ENCODE assay signal across 18 mouse cellular contexts in the genomic region with DNA sequence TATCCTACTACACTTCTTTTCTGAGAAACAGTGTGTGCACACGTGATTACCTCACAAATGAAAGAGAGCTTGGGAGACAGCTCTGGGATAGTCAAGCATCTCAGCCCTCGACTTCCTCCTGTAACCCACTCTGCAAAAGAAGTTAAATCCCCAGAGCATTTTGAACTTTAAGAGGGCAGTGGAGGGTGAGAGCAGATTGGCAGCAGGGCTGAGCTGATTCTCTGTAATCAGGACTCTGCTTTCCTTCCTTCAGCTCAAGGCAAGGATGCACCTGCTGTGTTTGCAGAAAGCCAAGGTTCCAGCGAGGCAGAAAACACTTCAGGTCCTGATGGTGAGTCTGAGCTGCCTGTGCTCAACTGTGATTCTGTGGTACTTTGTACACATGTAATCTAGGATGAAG.
DNase-seq lines count a peak whose midpoint lies in the region; ATAC-seq lines count a peak whose summit lies in the region.
"Had no signal": no experiment of that assay in that cellular context is flagged by ENCODE, and none has a peak within 500 bp of the region (broad histone marks: within the 10 kb centered on the region; RNA-seq: fewer than 3 reads in every experiment).

No protein-coding gene starts in this region.

- H3K27ac ChIP-seq in midbrain, embryonic 12.5 days (replicated peaks) = peak overlapping the region; percentile 52; the same call in 1 of the 2 replicates
- H3K27ac ChIP-seq in intestine, embryonic 15.5 days = no peak overlapping the region
- H3K27ac ChIP-seq: hindbrain, embryonic 12.5 days; left cerebral cortex, adult 2 months; limb, embryonic 12.5 days; liver, embryonic 14.5 days had no signal

- H3K36me3 ChIP-seq in midbrain, embryonic 12.5 days = no peaks in the 10 kb centered on the region
- H3K36me3 ChIP-seq in intestine, embryonic 15.5 days = no peaks in the 10 kb centered on the region
- H3K36me3 ChIP-seq: hindbrain, embryonic 12.5 days; limb, embryonic 12.5 days had no signal

- H3K27me3 ChIP-seq in midbrain, embryonic 12.5 days = no peaks in the 10 kb centered on the region
- no peaks in the 10 kb centered on the region for H3K27me3 ChIP-seq in intestine, embryonic 15.5 days (replicated peaks)
- H3K27me3 ChIP-seq: hindbrain, embryonic 12.5 days; limb, embryonic 12.5 days had no signal

- H3K4me1 ChIP-seq in midbrain, embryonic 12.5 days = peaks cover 4% of the 10 kb centered on the region; the same call in 1 of the 2 replicates
- H3K4me1 ChIP-seq in intestine, embryonic 15.5 days (replicated peaks) = no peaks in the 10 kb centered on the region
- H3K4me1 ChIP-seq: hindbrain, embryonic 12.5 days; limb, embryonic 12.5 days had no signal

- DNase-seq in frontal cortex, postnatal 36 days (ENCODE audit: low spot score in 2 of 2) = no peak
- peak; percentile 61 for DNase-seq in cerebellum, adult 9-10 months
- DNase-seq in adrenal gland, adult (ENCODE audit: inconsistent age in 2 of 2, low spot score in 1 of 2) = no peak
- DNase-seq in B cell, adult 2 months = no peak
- DNase-seq: adrenal gland, postnatal 14 days; gastrocnemius, postnatal 14 days; kidney, postnatal 10 days; right cerebral cortex, adult 18-20 months; spleen, adult 18-20 months had no signal

- 11% methylated on average over 3 of the region's 3 CpGs for WGBS in midbrain, embryonic 12.5 days
- 15% methylated on average over 3 of the region's 3 CpGs for WGBS in intestine, embryonic 15.5 days

- H3K4me2 ChIP-seq in midbrain, embryonic 12.5 days (replicated peaks) = no peak overlapping the region
- no peak overlapping the region for H3K4me2 ChIP-seq in intestine, embryonic 15.5 days (replicated peaks)
- H3K4me2 ChIP-seq: hindbrain, embryonic 12.5 days; limb, embryonic 12.5 days had no signal

- ATAC-seq in frontal cortex, adult (ENCODE audit: low TSS enrichment) = peak; percentile 48; the same call in 1 of the 2 replicates
- peak; percentile 87 for ATAC-seq in cerebellum, adult (ENCODE audit: insufficient number of reproducible peaks, low FRiP score, low TSS enrichment)
- peak; percentile 34; the same call in 1 of the 2 replicates for ATAC-seq in midbrain, embryonic 12.5 days (ENCODE audit: low FRiP score, low read depth)
- no peak for ATAC-seq in intestine, embryonic 15.5 days
- ATAC-seq: intestine, postnatal 0 days had no signal

- no peak overlapping the region for H3K4me3 ChIP-seq in midbrain, embryonic 12.5 days
- H3K4me3 ChIP-seq in intestine, embryonic 15.5 days (replicated peaks) = no peak overlapping the region
- H3K4me3 ChIP-seq: hindbrain, embryonic 12.5 days; left cerebral cortex, adult 2 months; limb, embryonic 12.5 days had no signal

- H3K9me3 ChIP-seq in midbrain, embryonic 12.5 days = no peaks in the 10 kb centered on the region
- no peaks in the 10 kb centered on the region for H3K9me3 ChIP-seq in intestine, embryonic 15.5 days
- H3K9me3 ChIP-seq: hindbrain, embryonic 12.5 days; limb, embryonic 12.5 days had no signal

- H3K9ac ChIP-seq in midbrain, embryonic 12.5 days (replicated peaks) = no peak overlapping the region
- no peak overlapping the region for H3K9ac ChIP-seq in intestine, embryonic 15.5 days
- H3K9ac ChIP-seq: hindbrain, embryonic 12.5 days; limb, embryonic 12.5 days; liver, embryonic 14.5 days had no signal
